Mouse (Mus musculus) heart, postnatal 0 days (tissue): ENCODE data around the gene Zwilch.

Experiments used
- CTCF ChIP-seq: IDR thresholded peaks from 2 replicates; pipeline ENCODE4 v1.5.1; 2016; ENCODE audit warnings: antibody characterized with exemption, control low read depth, low read depth
- EP300 ChIP-seq: IDR thresholded peaks from 2 replicates; pipeline ENCODE4 v1.6.1; 2016; ENCODE audit warnings: antibody characterized with exemption, low read depth

GRCm38 (mm10) chr9:64216090-64216489 is 43.2 kb upstream of the Zwilch start:
- TF ChIP-seq EP300 (no peak), CTCF (no peak)
